Mouse (Mus musculus) embryonic facial prominence, embryonic 11.5 days (tissue): Measurements from ENCODE around the gene As3mt. TPM values are rescaled to one million over a fixed set of nuclear protein-coding genes. Genes with fewer than 3 reads are reported as not detected.
"Not testable (repeated sequence)": the region's sequence is repeated elsewhere in the genome, so short reads cannot be mapped to it uniquely, and the experiment has no call there.

Experiments
- ATAC-seq: fragments of 200-750 bp; cut with Nextera tagmentation; replicated peaks from 2 replicates; pipeline ENCODE4 v1.8.0; 2017; ENCODE audit warnings: low read depth; ENCODE audit not compliant: insufficient number of reproducible peaks, low FRiP score, low TSS enrichment
- DNase-seq: peaks from one replicate; pipeline ENCODE4 v3.0.0-alpha.2; 2015; ENCODE audit warnings: low spot score
- H3K27ac ChIP-seq: fragments of 300-500 bp; sonication (generic); replicated peaks from 2 replicates; pipeline ENCODE4 v1.5.1; 2014; ENCODE audit warnings: mild to moderate bottlenecking, low read depth, low read length, control low read depth
- H3K27me3 ChIP-seq: fragments of 300-500 bp; sonication (generic); 2 replicates; pipeline ENCODE4 v1.6.1; 2014; ENCODE audit warnings: mild to moderate bottlenecking, low read length, moderate library complexity, mixed read lengths; ENCODE audit not compliant: control insufficient read depth, insufficient read depth
- H3K36me3 ChIP-seq: fragments of 300-500 bp; sonication (generic); replicated peaks from 2 replicates; pipeline ENCODE4 v1.6.1; 2014; ENCODE audit warnings: low read depth, mild to moderate bottlenecking, low read length, moderate library complexity, mixed read lengths; ENCODE audit not compliant: control insufficient read depth, insufficient read depth
- H3K4me1 ChIP-seq: fragments of 300-500 bp; sonication (generic); 2 replicates; pipeline ENCODE4 v1.6.1; 2014; ENCODE audit warnings: low read length, mixed read lengths; ENCODE audit not compliant: control insufficient read depth, insufficient read depth
- H3K4me2 ChIP-seq: fragments of 300-500 bp; sonication (generic); 2 replicates; pipeline ENCODE4 v1.6.1; 2014; ENCODE audit warnings: low read depth, mild to moderate bottlenecking, control low read depth, low read length, moderate library complexity
- H3K4me3 ChIP-seq: fragments of 300-500 bp; sonication (generic); 2 replicates; pipeline ENCODE4 v1.5.1; 2014; ENCODE audit warnings: low read depth, low read length, control low read depth
- H3K9ac ChIP-seq: fragments of 300-500 bp; sonication (generic); replicated peaks from 2 replicates; pipeline ENCODE4 v1.6.1; 2014; ENCODE audit warnings: mild to moderate bottlenecking, control low read depth, low read length
- H3K9me3 ChIP-seq: fragments of 300-500 bp; sonication (generic); replicated peaks from 2 replicates; pipeline ENCODE4 v1.6.1; 2016; ENCODE audit warnings: mild to moderate bottlenecking, low read length, inconsistent platforms, mixed read lengths; ENCODE audit not compliant: control insufficient read depth
- WGBS: fragments of 180-500 bp; shearing (Covaris S2); extraction: QIAGEN DNeasy Blood & Tissue Kit; methylation state at CpG from one replicate; pipeline ENCODE4 v1.1.7; 2014; 5-methylcytosine and 5-hydroxymethylcytosine counted together
- polyA plus RNA-seq: library from polyadenylated mRNA; unstranded; fragments of >200 nt; fragmentation: Nextera tagmentation; extraction: Ambion mirVana; gene quantifications from 2 replicates; pipeline ENCODE4 v1.2.1, GENCODE M21; 2014

Gene As3mt
- polyA plus RNA-seq, 1 experiment from 2014 or later = 29.3 TPM

GRCm38 (mm10) chr19:46779130-46779529 is 71.9 kb downstream of the As3mt start:
- not testable (repeated sequence) for DNase-seq, H3K4me3 ChIP-seq, H3K27me3 ChIP-seq, ATAC-seq, H3K9me3 ChIP-seq, H3K36me3 ChIP-seq, H3K27ac ChIP-seq, H3K4me1 ChIP-seq, H3K9ac ChIP-seq, H3K4me2 ChIP-seq
- 100% methylated on average over 1 of the region's 1 CpGs for WGBS

GRCm38 (mm10) chr19:46784038-46784437 is 76.8 kb downstream of the As3mt start:
- no peaks in the 10 kb centered on the region for H3K9me3 ChIP-seq
- no peaks in the 10 kb centered on the region for H3K4me1 ChIP-seq
- H3K27me3 ChIP-seq = no peaks in the 10 kb centered on the region
- H3K9ac ChIP-seq = no peak overlapping the region
- H3K27ac ChIP-seq = no peak overlapping the region
- DNase-seq (no peak), ATAC-seq (no peak)
- H3K4me3 ChIP-seq = no peak overlapping the region
- H3K36me3 ChIP-seq = no peaks in the 10 kb centered on the region
- 72% methylated on average over 5 of the region's 5 CpGs for WGBS
- H3K4me2 ChIP-seq = no peak overlapping the region

GRCm38 (mm10) chr19:46784502-46784901 is 77.2 kb downstream of the As3mt start:
- no peaks in the 10 kb centered on the region for H3K4me1 ChIP-seq
- no peaks in the 10 kb centered on the region for H3K36me3 ChIP-seq
- no peak overlapping the region for H3K4me2 ChIP-seq
- no peak overlapping the region for H3K9ac ChIP-seq
- WGBS = 88% methylated on average over 6 of the region's 6 CpGs
- H3K27me3 ChIP-seq = no peaks in the 10 kb centered on the region
- no peak overlapping the region for H3K4me3 ChIP-seq
- ATAC-seq (no peak), DNase-seq (no peak)
- H3K27ac ChIP-seq = no peak overlapping the region
- H3K9me3 ChIP-seq = no peaks in the 10 kb centered on the region

GRCm38 (mm10) chr19:46785633-46786032 is 78.4 kb downstream of the As3mt start:
- Histone ChIP-seq H3K36me3 (no peaks in the 10 kb centered on the region), H3K27ac (no peak overlapping the region), H3K4me3 (no peak overlapping the region), H3K9me3 (no peaks in the 10 kb centered on the region), H3K4me1 (no peaks in the 10 kb centered on the region), H3K27me3 (no peaks in the 10 kb centered on the region), H3K4me2 (no peak overlapping the region), H3K9ac (no peak overlapping the region)
- ATAC-seq (no peak), DNase-seq (no peak)
- WGBS = 85% methylated on average over 4 of the region's 4 CpGs

- no peak for DNase-seq
- Histone ChIP-seq H3K4me1 (no peaks in the 10 kb centered on the region), H3K27ac (no peak overlapping the region), H3K9me3 (no peaks in the 10 kb centered on the region), H3K4me3 (no peak overlapping the region), H3K27me3 (no peaks in the 10 kb centered on the region), H3K36me3 (no peaks in the 10 kb centered on the region), H3K9ac (no peak overlapping the region), H3K4me2 (no peak overlapping the region)
- no peak for ATAC-seq
- 90% methylated on average over 1 of the region's 1 CpGs for WGBS
Observed at GRCm38 (mm10) chr19:46789782-46790181, 82.5 kb downstream of the As3mt start.

Other genes with a start within 250 kb of the As3mt start
- gene Trim8, start 205.8 kb upstream of the As3mt start, polyA plus RNA-seq = 17.8 and 18.6 TPM in 2 replicates
- 122 and 130 TPM in 2 replicates for gene Arl3, start 134.3 kb upstream of the As3mt start, polyA plus RNA-seq
- 13.6 and 14.7 TPM in 2 replicates for gene Sfxn2, start 134.1 kb upstream of the As3mt start, polyA plus RNA-seq
- 30.1 and 34.4 TPM in 2 replicates for gene Wbp1l, start 108.4 kb upstream of the As3mt start, polyA plus RNA-seq
- not detected in 2 replicates for gene Cyp17a1, start 34.3 kb upstream of the As3mt start, polyA plus RNA-seq
- 13.4 and 15.3 TPM in 2 replicates for gene Borcs7, start 17.6 kb upstream of the As3mt start, polyA plus RNA-seq
- gene Cnnm2, start 54.1 kb downstream of the As3mt start, polyA plus RNA-seq = 3.6 and 3.8 TPM in 2 replicates